Mouse (Mus musculus): ENCODE measurements around the gene Prdx1. TPM values are rescaled to one million over a fixed set of nuclear protein-coding genes. Genes with fewer than 3 reads are reported as not detected.

Prdx1 gene
- 100 to 1,000 TPM; 532 to 563 TPM for polyA plus RNA-seq (2017; shearing (Covaris generic))

GRCm38 (mm10) chr4:116685402-116686061 is at the start of gene Prdx1:
Gene Prdx1, plus strand, starts transcription at chr4:116685544.

GRCm38 (mm10) chr4:116650924-116651796 is 34.2 kb upstream of the Prdx1 start, which contains the start of gene Akr1a1:
Gene Akr1a1, minus strand, starts transcription at chr4:116651680.

GRCm38 (mm10) chr4:116708201-116708764 is 22.9 kb downstream of the Prdx1 start, which contains the start of the genes Mmachc and Ccdc163:
Gene Mmachc, minus strand, starts transcription at chr4:116708406.
Gene Ccdc163, plus strand, starts transcription at chr4:116708509.

GRCm38 (mm10) chr4:116720343-116721097 is 35.2 kb downstream of the Prdx1 start, which contains the start of gene Tesk2:
Gene Tesk2, plus strand, starts transcription at chr4:116720948.

Other genes starting within 250 kb of the Prdx1 start
- gene Mast2, start 221.4 kb upstream of the Prdx1 start, polyA plus RNA-seq (2017; shearing (Covaris generic)): 10 to 100 TPM; 16.0 to 18.4 TPM
- gene Ipp, start 178.0 kb upstream of the Prdx1 start, polyA plus RNA-seq (2017; shearing (Covaris generic)): 10 to 100 TPM; 16.8 to 19.6 TPM
- 10 to 100 TPM; 20.2 to 23.2 TPM for gene Tmem69, start 129.6 kb upstream of the Prdx1 start, polyA plus RNA-seq (2017; shearing (Covaris generic))
- 10 to 100 TPM; 44.7 to 46.2 TPM for gene Gpbp1l1, start 127.9 kb upstream of the Prdx1 start, polyA plus RNA-seq (2017; shearing (Covaris generic))
- gene Ccdc17, start 88.9 kb upstream of the Prdx1 start, polyA plus RNA-seq (2017; shearing (Covaris generic)): 10 to 100 TPM; 15.4 to 17.5 TPM
- 10 to 100 TPM; 37.6 to 41.0 TPM for gene Nasp, start 57.6 kb upstream of the Prdx1 start, polyA plus RNA-seq (2017; shearing (Covaris generic))
- gene Akr1a1, start 33.9 kb upstream of the Prdx1 start, polyA plus RNA-seq (2017; shearing (Covaris generic)): 100 to 1,000 TPM; 260 to 321 TPM
- gene Mmachc, start 22.9 kb downstream of the Prdx1 start, polyA plus RNA-seq (2017; shearing (Covaris generic)): 10 to 100 TPM in 1 of 2 experiments, 1 to 10 TPM in 1; 9.6 to 10.3 TPM
- 10 to 100 TPM; 15.9 to 22.0 TPM for gene Ccdc163, start 23.0 kb downstream of the Prdx1 start, polyA plus RNA-seq (2017; shearing (Covaris generic))
- 1 to 10 TPM; 5.3 to 8.3 TPM for gene Tesk2, start 35.4 kb downstream of the Prdx1 start, polyA plus RNA-seq (2017; shearing (Covaris generic))
- 10 to 100 TPM; 39.8 to 43.6 TPM for gene Toe1, start 122.1 kb downstream of the Prdx1 start, polyA plus RNA-seq (2017; shearing (Covaris generic))
- 10 to 100 TPM in 1 of 2 experiments, 1 to 10 TPM in 1; 9.6 to 18.9 TPM for gene Mutyh, start 122.2 kb downstream of the Prdx1 start, polyA plus RNA-seq (2017; shearing (Covaris generic))
- under 1 TPM; 0.21 to 0.37 TPM for gene Hpdl, start 136.2 kb downstream of the Prdx1 start, polyA plus RNA-seq (2017; shearing (Covaris generic))
- 1 to 10 TPM in 1 of 2 experiments, under 1 TPM in 1; 0.02 to 1.4 TPM for gene Zswim5, start 191.8 kb downstream of the Prdx1 start, polyA plus RNA-seq (2017; shearing (Covaris generic))